Mouse (Mus musculus) heart, postnatal 0 days (tissue): ENCODE results near the gene Siglech. TPM values are rescaled to one million over a fixed set of nuclear protein-coding genes. Genes with fewer than 3 reads are reported as not detected.
A peak's percentile ranks its signal among the peaks of the same experiment; 100 is the strongest.

Experiments used
- ATAC-seq: fragments of 200-750 bp; cut with Nextera tagmentation; 2 replicates; pipeline ENCODE4 v1.8.0; 2017; ENCODE audit warnings: low read depth, moderate number of reproducible peaks, moderate library complexity; ENCODE audit not compliant: insufficient read depth
- DNase-seq: peaks from one replicate; pipeline ENCODE4 v3.0.0-alpha.2; 2016; ENCODE audit warnings: low spot score
- H3K27ac ChIP-seq: fragments of 300-500 bp; sonication (generic); 2 replicates; pipeline ENCODE4 v1.5.1; 2014; ENCODE audit warnings: low read depth, mild to moderate bottlenecking
- H3K27me3 ChIP-seq: fragments of 300-500 bp; sonication (generic); 2 replicates; pipeline ENCODE4 v1.6.1; 2014; ENCODE audit warnings: low read length, mixed read lengths; ENCODE audit not compliant: control insufficient read depth, insufficient read depth
- H3K36me3 ChIP-seq: fragments of 300-500 bp; sonication (generic); replicated peaks from 2 replicates; pipeline ENCODE4 v1.6.1; 2014; ENCODE audit warnings: low read length, mixed read lengths; ENCODE audit not compliant: control insufficient read depth, insufficient read depth
- H3K4me1 ChIP-seq: fragments of 300-500 bp; sonication (generic); 2 replicates; pipeline ENCODE4 v1.6.1; 2014; ENCODE audit warnings: antibody characterized with exemption; ENCODE audit not compliant: control insufficient read depth, insufficient read depth
- H3K4me2 ChIP-seq: fragments of 300-500 bp; sonication (generic); 2 replicates; pipeline ENCODE4 v1.6.1; 2014; ENCODE audit warnings: low read depth, mild to moderate bottlenecking, low read length, moderate library complexity
- H3K4me3 ChIP-seq: fragments of 300-500 bp; sonication (generic); 2 replicates; pipeline ENCODE4 v1.5.1; 2014; ENCODE audit warnings: low read depth, low read length
- H3K9ac ChIP-seq: fragments of 300-500 bp; sonication (generic); replicated peaks from 2 replicates; pipeline ENCODE4 v1.6.1; 2014; ENCODE audit warnings: low read depth, low read length, mixed read lengths
- H3K9me3 ChIP-seq: fragments of 300-500 bp; sonication (generic); replicated peaks from 2 replicates; pipeline ENCODE4 v1.6.1; 2016; ENCODE audit warnings: low read length; ENCODE audit not compliant: control insufficient read depth
- CTCF ChIP-seq: IDR thresholded peaks from 2 replicates; pipeline ENCODE4 v1.5.1; 2016; ENCODE audit warnings: antibody characterized with exemption, control low read depth, low read depth
- EP300 ChIP-seq: IDR thresholded peaks from 2 replicates; pipeline ENCODE4 v1.6.1; 2016; ENCODE audit warnings: antibody characterized with exemption, low read depth
- WGBS: fragments of 180-500 bp; shearing (Covaris S2); extraction: QIAGEN DNeasy Blood & Tissue Kit; methylation state at CpG from one replicate; pipeline ENCODE4 v1.1.7; 2014; 5-methylcytosine and 5-hydroxymethylcytosine counted together
- polyA plus RNA-seq: library from polyadenylated mRNA; unstranded; fragments of >200 nt; fragmentation: Nextera tagmentation; extraction: Ambion mirVana; gene quantifications from 2 replicates; pipeline ENCODE4 v1.2.1, GENCODE M21; 2015
- total RNA-seq: library from RNA; depleted of rRNA; stranded (reverse); fragments of >200 nt; gene quantifications from 2 replicates; pipeline ENCODE4 v1.2.3, GENCODE M21; 2014; ENCODE audit warnings: low replicate concordance; rRNA removed

Gene Siglech
- total and polyA plus RNA-seq, 2 experiments from 2014 or later: not detected

DNA sequence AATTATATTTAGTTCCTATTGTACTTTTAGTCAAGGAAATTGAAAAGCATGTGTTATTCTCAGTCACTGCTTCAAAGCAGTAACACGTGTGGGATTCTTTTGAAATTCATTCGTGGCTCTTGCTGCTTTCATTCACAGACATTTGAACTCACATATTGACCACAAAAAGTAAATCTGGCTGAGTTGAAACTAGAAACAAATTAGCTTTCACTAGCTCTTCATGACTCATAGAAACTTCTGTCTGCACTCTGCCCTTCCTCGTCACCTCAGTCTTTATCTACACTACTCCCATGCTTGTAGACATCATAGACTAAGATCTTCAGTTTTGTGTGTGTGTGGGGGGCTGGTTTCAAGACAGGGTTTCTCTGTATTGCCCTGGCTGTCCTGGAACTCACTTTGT is 32.0 kb downstream of the Siglech start:
- Histone ChIP-seq H3K27me3 (no peaks in the 10 kb centered on the region), H3K9ac (no peak overlapping the region), H3K4me1 (0 out of 2 replicates have a peak, but pooled peaks cover 3% of the 10 kb centered on the region), H3K4me3 (no peak overlapping the region), H3K36me3 (peaks cover 80% of the 10 kb centered on the region), H3K4me2 (no peak overlapping the region), H3K9me3 (no peaks in the 10 kb centered on the region), H3K27ac (no peak overlapping the region)
- 86% methylated on average over 3 of the region's 3 CpGs for WGBS
- TF ChIP-seq EP300 (no peak), CTCF (no peak)
- ATAC-seq (no peak), DNase-seq (no peak)

- H3K27me3 ChIP-seq: no peaks in the 10 kb centered on the region
- no peaks in the 10 kb centered on the region for H3K4me1 ChIP-seq
- H3K27ac ChIP-seq: no peak overlapping the region
- no peak overlapping the region for H3K4me3 ChIP-seq
- ATAC-seq: no peak
- no peak overlapping the region for H3K4me2 ChIP-seq
- DNase-seq: no peak
- 76% methylated on average over 2 of the region's 2 CpGs for WGBS
- H3K9ac ChIP-seq: no peak overlapping the region
- no peaks in the 10 kb centered on the region for H3K9me3 ChIP-seq
- H3K36me3 ChIP-seq: peaks cover 72% of the 10 kb centered on the region
- TF ChIP-seq EP300 (no peak), CTCF (no peak)
Measured at GRCm38 (mm10) chr7:55809967-55810366, 42.0 kb downstream of the Siglech start.

DNA sequence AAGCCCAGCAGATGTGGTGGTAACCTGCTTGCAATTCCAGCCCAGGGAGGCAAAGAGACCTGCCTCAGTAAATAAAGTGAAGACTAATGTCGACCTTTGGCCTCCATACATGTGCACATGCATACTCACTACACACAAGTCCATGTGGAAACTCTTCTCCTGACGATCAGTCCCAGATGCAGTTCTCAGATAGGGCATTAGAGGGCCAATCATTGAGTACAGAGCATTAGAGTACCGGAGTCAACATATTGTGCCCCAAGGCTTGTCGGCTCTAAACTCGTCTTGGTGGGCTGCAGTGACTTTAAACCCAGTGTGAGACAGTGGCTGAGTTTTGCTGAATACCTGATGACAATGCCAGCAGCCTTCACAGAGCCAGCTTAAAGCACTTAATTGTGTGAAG is 56.5 kb downstream of the Siglech start:
- no peak for DNase-seq

GRCm38 (mm10) chr7:55827551-55827950 is 59.6 kb downstream of the Siglech start:
- no peaks in the 10 kb centered on the region for H3K27me3 ChIP-seq
- no peaks in the 10 kb centered on the region for H3K4me1 ChIP-seq
- no peaks in the 10 kb centered on the region for H3K9me3 ChIP-seq
- no peak overlapping the region for H3K4me3 ChIP-seq
- peaks cover 66% of the 10 kb centered on the region for H3K36me3 ChIP-seq
- DNase-seq (no peak), ATAC-seq (no peak)
- WGBS: 89% methylated on average over 9 of the region's 9 CpGs
- no peak overlapping the region for H3K9ac ChIP-seq
- H3K4me2 ChIP-seq: no peak overlapping the region
- H3K27ac ChIP-seq: no peak overlapping the region
- TF ChIP-seq CTCF (no peak), EP300 (no peak)

More for the DNA sequence above, 56.5 kb downstream of the Siglech start:
- no peak overlapping the region for H3K27ac ChIP-seq
- no peak overlapping the region for H3K9ac ChIP-seq
- no peaks in the 10 kb centered on the region for H3K27me3 ChIP-seq
- H3K4me1 ChIP-seq: no peaks in the 10 kb centered on the region
- H3K9me3 ChIP-seq: no peaks in the 10 kb centered on the region
- H3K4me2 ChIP-seq: no peak overlapping the region
- 82% methylated on average over 5 of the region's 5 CpGs for WGBS
- TF ChIP-seq CTCF (peak; percentile 7; the same call in 1 of the 2 replicates), EP300 (no peak)
- peaks cover 82% of the 10 kb centered on the region for H3K36me3 ChIP-seq
- no peak overlapping the region for H3K4me3 ChIP-seq
- ATAC-seq: no peak

Other genes starting within 250 kb of the Siglech start
- gene Tubgcp5, start 26.0 kb downstream of the Siglech start, total RNA-seq: 23.8 and 34.7 TPM in 2 replicates
- gene Tubgcp5, start 26.0 kb downstream of the Siglech start, polyA plus RNA-seq: 8.5 and 9.2 TPM in 2 replicates
- 36.3 and 39.7 TPM in 2 replicates for gene Cyfip1, start 73.6 kb downstream of the Siglech start, total RNA-seq
- gene Cyfip1, start 73.6 kb downstream of the Siglech start, polyA plus RNA-seq: 29.4 and 31.8 TPM in 2 replicates
- 28.9 and 40.0 TPM in 2 replicates for gene Nipa2, start 194.3 kb downstream of the Siglech start, total RNA-seq
- gene Nipa2, start 194.3 kb downstream of the Siglech start, polyA plus RNA-seq: 30.4 and 32.2 TPM in 2 replicates